Mouse (Mus musculus) kidney, postnatal 25 days (tissue): Measurements from ENCODE around the gene Kcne3.
A peak's percentile ranks its signal among the peaks of the same experiment; 100 is the strongest.

ENCODE experiments used
- DNase-seq, 2 experiments: peaks; one replicate each; pipeline ENCODE4 v3.0.0; 2021; ENCODE audit warnings: mixed read lengths in 2 of 2

The Kcne3 gene

DNA sequence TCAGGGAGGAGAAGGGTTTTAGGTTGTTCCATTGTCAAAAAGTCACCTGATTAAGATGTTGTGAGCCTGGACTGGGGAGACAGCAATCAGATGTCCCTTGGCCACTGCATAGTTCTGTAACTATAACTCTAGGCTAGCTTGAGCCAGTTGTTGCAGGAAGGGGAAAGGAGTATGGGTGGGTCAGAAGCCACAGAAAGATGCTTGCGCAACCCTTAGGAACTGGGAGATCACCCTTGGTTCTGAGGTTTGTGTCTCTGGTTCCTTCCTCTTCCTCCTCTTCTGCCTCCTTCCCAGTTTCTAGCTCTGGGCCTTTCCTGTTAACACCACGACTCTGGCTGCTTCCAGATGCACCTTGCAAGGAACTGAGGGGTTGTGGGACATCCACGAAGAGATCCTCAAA, 6.1 kb downstream of the Kcne3 start:
- DNase-seq = no peak

DNA sequence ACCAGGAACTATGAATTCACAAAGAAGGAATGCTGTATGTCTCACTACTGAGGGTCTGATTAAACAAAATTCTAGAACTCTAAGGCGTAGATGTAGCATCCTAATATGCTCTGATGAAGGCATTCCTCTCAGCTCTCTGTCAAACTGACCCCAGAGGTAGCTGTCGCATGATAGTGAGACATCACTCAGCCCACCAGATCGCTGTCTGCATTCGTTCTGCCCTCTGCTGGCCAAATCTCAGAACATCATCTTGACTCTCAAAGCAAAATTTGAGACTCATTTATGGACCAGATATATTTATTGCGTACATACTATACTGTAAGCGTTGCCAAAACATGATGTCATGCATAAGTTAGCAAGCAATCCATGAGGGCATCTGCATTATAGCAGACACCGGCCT, 11.3 kb downstream of the Kcne3 start:
- DNase-seq = peak in 1 of 2 experiments; percentile 67

DNA sequence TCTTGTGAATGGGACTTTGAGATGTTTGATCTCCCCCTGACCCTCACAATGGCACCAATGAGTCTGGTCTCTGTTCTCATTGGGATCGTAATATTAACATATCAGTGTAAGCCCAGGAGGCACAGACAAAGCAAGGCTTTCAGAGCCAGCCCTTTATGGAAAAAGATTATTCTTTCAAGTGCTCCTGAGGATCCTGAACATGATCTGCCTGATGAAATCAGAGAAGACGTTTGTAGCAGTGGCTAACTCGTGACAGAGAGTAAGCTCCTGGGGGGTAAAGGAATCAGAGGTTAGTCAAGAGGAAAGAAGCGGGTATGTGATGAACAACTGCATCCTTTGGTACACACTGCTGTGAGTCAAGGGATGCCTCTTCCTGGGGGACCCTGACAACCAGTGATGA, 13.9 kb downstream of the Kcne3 start:
- DNase-seq = no peak

DNA sequence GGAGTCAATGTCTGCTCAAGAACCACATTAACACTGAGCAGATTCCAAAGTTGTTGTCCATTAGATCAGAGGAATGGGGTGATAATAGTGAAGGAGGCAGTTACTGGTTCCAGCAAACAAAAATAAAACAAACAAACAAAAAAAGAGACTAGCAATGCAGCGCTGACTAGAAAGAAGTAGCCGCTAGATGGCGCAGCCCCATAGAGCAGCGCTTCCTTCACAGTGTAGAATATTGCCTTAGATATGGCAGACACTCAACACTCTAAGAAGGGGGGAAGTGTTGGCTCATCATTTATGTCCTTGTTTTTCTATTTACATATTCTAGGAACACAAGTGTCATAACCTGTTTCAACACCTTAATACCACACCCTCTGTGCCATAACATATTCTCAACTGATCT, 14.5 kb downstream of the Kcne3 start:
- peak; percentile 67 to 88 for DNase-seq

DNA sequence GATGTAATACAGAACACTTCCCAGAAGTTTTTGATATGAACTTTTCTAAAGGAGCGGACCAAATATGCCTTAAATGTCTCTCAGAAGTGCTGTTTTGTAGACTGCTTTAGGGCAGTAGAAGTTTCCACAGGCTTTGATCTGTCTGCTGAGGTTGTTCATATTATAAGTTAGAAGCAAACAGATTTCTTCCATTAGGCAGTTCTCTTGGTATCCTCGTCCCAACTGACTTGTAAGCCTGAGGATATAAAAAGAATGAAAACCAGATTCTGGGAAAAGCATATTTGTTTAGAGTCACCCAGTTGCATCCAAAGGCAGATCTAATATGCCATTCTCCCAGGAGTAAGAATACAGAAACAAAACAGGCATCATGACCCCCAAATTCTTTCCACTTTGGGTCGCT, 24.9 kb downstream of the Kcne3 start:
- no peak for DNase-seq

GRCm38 (mm10) chr7:100203616-100204015, 27.3 kb downstream of the Kcne3 start:
- no peak for DNase-seq

GRCm38 (mm10) chr7:100204871-100205270, 28.6 kb downstream of the Kcne3 start:
- no peak for DNase-seq

DNA sequence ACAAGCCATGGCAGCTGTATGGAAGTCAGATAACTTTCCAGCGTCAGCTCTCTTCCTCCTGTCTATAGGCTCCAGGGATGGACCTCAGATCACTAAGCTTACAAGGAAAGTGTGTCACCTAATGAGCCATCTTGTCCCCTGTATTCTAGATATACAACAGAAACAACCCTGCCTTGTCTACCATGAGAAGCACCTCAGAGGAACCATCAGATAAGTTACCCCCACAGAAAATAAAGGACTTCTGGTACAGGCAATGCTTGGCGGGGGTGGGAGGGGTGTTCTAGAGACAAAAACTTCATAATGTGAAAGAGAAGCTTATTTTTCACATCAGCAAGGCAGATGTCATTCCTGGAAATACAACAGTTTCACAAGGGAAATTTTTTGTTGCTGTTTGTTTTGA, 29.8 kb downstream of the Kcne3 start:
- no peak for DNase-seq

DNA sequence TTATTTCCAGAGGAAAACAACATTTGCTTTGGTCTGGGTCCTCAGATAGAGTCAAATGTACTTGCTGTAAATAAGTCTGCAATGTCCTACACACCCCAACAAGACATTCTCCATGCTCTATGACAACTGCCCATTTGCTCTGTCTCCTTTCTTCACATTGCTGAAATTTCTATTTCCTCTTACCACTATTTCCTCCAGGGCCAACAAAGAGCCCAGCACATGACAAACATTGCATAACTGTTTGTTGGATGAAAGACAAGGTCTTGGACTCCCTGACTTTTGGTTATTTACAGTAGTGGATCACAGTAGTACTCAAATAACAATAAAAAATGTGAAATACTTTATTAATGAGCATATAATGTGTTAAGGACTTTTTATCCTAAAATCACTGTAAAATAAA, 31.6 kb downstream of the Kcne3 start:
- no peak for DNase-seq

DNA sequence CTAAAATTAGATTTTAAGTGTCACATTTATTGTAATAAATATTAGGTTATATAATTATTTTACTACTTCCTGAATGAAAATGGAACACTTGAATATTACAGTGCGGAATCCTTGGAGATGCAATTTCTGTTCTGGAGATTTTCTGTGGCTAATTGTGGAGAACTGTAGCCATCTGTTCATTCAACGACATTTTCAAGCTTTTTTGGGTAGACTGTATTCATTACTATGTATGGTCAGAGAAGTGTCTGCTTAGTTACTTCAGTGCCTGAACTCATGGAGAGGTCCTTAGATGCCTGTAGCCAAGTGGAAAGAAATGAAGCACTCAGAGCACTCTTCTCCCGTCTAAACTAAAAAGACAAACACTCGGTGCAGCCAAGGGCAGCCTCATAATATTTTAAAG, 38.0 kb downstream of the Kcne3 start:
- no peak for DNase-seq

GRCm38 (mm10) chr7:100215116-100215732, 38.9 kb downstream of the Kcne3 start:
- DNase-seq = no peak

- no peak for DNase-seq
Observed at GRCm38 (mm10) chr7:100215976-100216375, 39.7 kb downstream of the Kcne3 start.

GRCm38 (mm10) chr7:100216601-100217565, 40.6 kb downstream of the Kcne3 start:
- no peak for DNase-seq

DNA sequence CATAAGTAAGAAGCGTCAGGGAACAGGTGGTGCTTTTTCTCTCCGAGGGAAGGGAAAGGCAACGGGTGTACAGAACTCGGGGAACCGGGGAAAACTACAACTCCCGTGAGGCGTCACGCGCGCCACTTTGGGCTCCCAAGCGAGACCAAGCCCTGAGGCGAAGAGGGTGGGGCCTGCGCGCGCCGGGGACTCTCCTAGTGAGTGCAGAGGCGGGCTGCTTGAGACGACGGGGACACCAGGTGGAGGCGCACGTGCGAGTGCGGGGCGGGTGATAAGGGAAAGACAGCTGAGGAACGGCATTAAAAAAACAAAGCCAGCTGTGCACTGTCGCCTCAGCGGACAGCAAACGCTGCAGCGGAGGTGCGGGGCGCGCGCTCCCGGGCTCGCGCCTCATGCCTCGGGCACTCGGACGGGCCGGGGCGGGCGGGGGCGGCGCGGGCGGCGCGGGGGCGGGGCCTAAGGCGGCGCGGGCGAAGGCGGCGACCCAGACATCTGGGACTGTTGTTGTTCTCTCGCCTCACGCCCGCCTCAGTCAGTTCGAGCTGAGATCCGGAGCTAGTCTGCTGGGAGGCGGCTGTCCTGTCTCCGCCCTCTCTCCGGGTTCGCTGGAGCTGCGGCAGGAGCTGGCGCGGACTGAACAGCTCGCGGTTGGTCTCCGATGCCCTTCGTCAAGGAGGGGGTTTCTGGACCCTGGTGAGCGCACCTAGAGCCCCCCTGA, 51.0 kb downstream of the Kcne3 start, which contains the start of gene Pgm2l1:
Pgm2l1 (plus strand) TSS at position 237 of the 718 bp plus-strand sequence.
- peak; percentile 99 for DNase-seq

GRCm38 (mm10) chr7:100227896-100228525, 51.7 kb downstream of the Kcne3 start:
- peak; percentile 10 to 47 for DNase-seq

DNA sequence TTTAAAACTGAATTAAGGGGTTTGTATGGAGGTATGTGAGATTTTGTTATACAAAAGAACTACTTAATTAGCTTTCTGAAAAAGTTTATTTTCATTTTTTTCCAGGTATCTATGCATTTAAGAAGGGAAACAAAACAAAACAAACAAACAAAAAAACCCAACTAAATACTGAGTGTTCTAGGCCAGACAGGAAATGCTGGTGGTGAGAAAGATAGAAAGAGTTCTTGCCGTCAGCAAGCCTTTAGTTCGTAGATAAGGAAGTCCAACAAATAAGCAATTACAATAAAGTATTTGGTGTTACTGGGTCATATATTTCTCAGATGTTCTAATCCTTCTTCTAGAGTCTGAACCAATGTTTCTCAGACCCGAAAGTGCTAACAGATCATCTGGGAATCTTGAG, 52.7 kb downstream of the Kcne3 start:
- DNase-seq = no peak

- DNase-seq = no peak
Observed at GRCm38 (mm10) chr7:100230646-100231045, 54.3 kb downstream of the Kcne3 start.

GRCm38 (mm10) chr7:100231661-100232060, 55.4 kb downstream of the Kcne3 start:
- no peak for DNase-seq

DNA sequence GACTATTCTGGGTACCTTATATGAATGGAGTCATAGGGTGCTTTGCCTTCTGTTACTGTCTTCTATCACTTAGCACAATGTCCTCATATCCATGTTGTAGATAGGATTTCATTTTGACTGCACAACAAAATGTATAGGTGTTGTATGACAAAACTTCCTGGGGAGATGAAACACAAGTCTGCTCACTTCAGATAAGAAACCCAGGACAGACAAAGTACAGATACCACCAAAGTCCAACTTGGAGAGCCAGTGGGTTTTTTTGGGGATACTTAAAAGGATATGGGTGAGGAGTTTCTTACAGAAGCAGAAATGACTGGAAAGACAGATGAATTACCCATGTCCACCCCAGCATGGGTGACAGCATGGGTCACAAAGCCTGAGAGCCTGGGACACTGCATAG, 57.4 kb downstream of the Kcne3 start:
- no peak for DNase-seq
